Mouse (Mus musculus) E14TG2a.4 (cell line): ENCODE data around the gene Rbm25.
A peak's percentile ranks its signal among the peaks of the same experiment; 100 is the strongest.
"Not testable (repeated sequence)": the region's sequence is repeated elsewhere in the genome, so short reads cannot be mapped to it uniquely, and the experiment has no call there.

Experiments used
- H3K27me3 ChIP-seq: 2 replicates; pipeline ENCODE4 v1.6.1; 2014; ENCODE audit warnings: low read length, control low read depth; ENCODE audit not compliant: insufficient read depth
- H3K36me3 ChIP-seq: 2 replicates; pipeline ENCODE4 v1.6.1; 2014; ENCODE audit warnings: low read length, control low read depth; ENCODE audit not compliant: insufficient read depth
- H3K4me1 ChIP-seq: replicated peaks from 2 replicates; pipeline ENCODE4 v1.6.1; 2014; ENCODE audit warnings: low read depth, low read length, control low read depth
- H3K4me3 ChIP-seq: replicated peaks from 2 replicates; pipeline ENCODE4 v1.5.1; 2014; ENCODE audit warnings: mild to moderate bottlenecking, low read length
- H3K9me3 ChIP-seq: 2 replicates; pipeline ENCODE4 v1.6.1; 2014; ENCODE audit warnings: low read length, control low read depth
- CTCF ChIP-seq: conservative IDR thresholded peaks from 2 replicates; pipeline ENCODE4 v1.5.1; 2014; ENCODE audit warnings: low read length
- NANOG ChIP-seq: IDR thresholded peaks from 2 replicates; pipeline ENCODE4 v1.6.1; 2014; ENCODE audit warnings: borderline replicate concordance, low read length, mixed read lengths
- POU5F1 ChIP-seq: IDR thresholded peaks from 2 replicates; pipeline ENCODE4 v1.6.1; 2014; ENCODE audit warnings: low read length, borderline replicate concordance

Gene Rbm25

GRCm38 (mm10) chr12:83597881-83598280 is 33.2 kb upstream of the Rbm25 start:
- H3K27me3 ChIP-seq, result no peaks in the 10 kb centered on the region
- peaks cover 61% of the 10 kb centered on the region for H3K36me3 ChIP-seq
- peaks cover 63% of the 10 kb centered on the region for H3K4me1 ChIP-seq
- H3K9me3 ChIP-seq, result no peaks in the 10 kb centered on the region
- H3K4me3 ChIP-seq, result no peak overlapping the region
- TF ChIP-seq POU5F1, result no peak

- H3K36me3 ChIP-seq, result peaks cover 55% of the 10 kb centered on the region
- H3K4me1 ChIP-seq, result peaks cover 48% of the 10 kb centered on the region
- H3K4me3 ChIP-seq, result no peak overlapping the region
- TF ChIP-seq POU5F1, result no peak
- TF ChIP-seq CTCF, result no peak
- TF ChIP-seq NANOG, result no peak
- H3K9me3 ChIP-seq, result no peaks in the 10 kb centered on the region
- H3K27me3 ChIP-seq, result no peaks in the 10 kb centered on the region
Observed at GRCm38 (mm10) chr12:83602285-83602684, 28.8 kb upstream of the Rbm25 start.

- H3K9me3 ChIP-seq, H3K27me3 ChIP-seq: not testable (repeated sequence)
- Histone ChIP-seq H3K4me1 (peaks cover 24% of the 10 kb centered on the region), H3K36me3 (peaks cover 23% of the 10 kb centered on the region), H3K4me3 (peak overlapping the region; percentile 77)
Observed at GRCm38 (mm10) chr12:83606411-83606810, 24.6 kb upstream of the Rbm25 start.

- H3K27me3 ChIP-seq, result no peaks in the 10 kb centered on the region
- TF ChIP-seq POU5F1, result no peak
- no peak for TF ChIP-seq NANOG
- TF ChIP-seq CTCF, result no peak
- no peak overlapping the region for H3K4me3 ChIP-seq
- peaks cover 13% of the 10 kb centered on the region for H3K4me1 ChIP-seq
- no peaks in the 10 kb centered on the region for H3K36me3 ChIP-seq
- H3K9me3 ChIP-seq, result no peaks in the 10 kb centered on the region
Observed at GRCm38 (mm10) chr12:83617261-83617660, 13.8 kb upstream of the Rbm25 start.

- Histone ChIP-seq H3K4me3 (no peak overlapping the region), H3K9me3 (no peaks in the 10 kb centered on the region), H3K36me3 (no peaks in the 10 kb centered on the region), H3K27me3 (no peaks in the 10 kb centered on the region), H3K4me1 (peaks cover 24% of the 10 kb centered on the region)
- TF ChIP-seq POU5F1, result no peak
- TF ChIP-seq NANOG, result no peak
- no peak for TF ChIP-seq CTCF
Observed at GRCm38 (mm10) chr12:83618981-83619380, 12.1 kb upstream of the Rbm25 start.

GRCm38 (mm10) chr12:83620694-83621093 is 10.3 kb upstream of the Rbm25 start:
- H3K9me3 ChIP-seq, H3K27me3 ChIP-seq, H3K36me3 ChIP-seq: not testable (repeated sequence)
- H3K4me1 ChIP-seq, result peaks cover 33% of the 10 kb centered on the region
- H3K4me3 ChIP-seq, result peak overlapping the region; percentile 69

GRCm38 (mm10) chr12:83622031-83622755 is 8.8 kb upstream of the Rbm25 start:
- no peaks in the 10 kb centered on the region for H3K27me3 ChIP-seq
- TF ChIP-seq CTCF, result no peak
- no peak for TF ChIP-seq NANOG
- no peak for TF ChIP-seq POU5F1
- H3K9me3 ChIP-seq, result no peaks in the 10 kb centered on the region

GRCm38 (mm10) chr12:83624321-83624720 is 6.7 kb upstream of the Rbm25 start:
- no peaks in the 10 kb centered on the region for H3K36me3 ChIP-seq
- TF ChIP-seq NANOG (peak; percentile 51; the same call in 1 of the 2 replicates), POU5F1 (no peak)
- peaks cover 33% of the 10 kb centered on the region for H3K4me1 ChIP-seq
- H3K9me3 ChIP-seq, result no peaks in the 10 kb centered on the region
- H3K4me3 ChIP-seq, result peak overlapping the region; percentile 32
- H3K27me3 ChIP-seq, result no peaks in the 10 kb centered on the region

More at GRCm38 (mm10) chr12:83622031-83622755, 8.8 kb upstream of the Rbm25 start:
- Histone ChIP-seq H3K4me3 (no peak overlapping the region), H3K36me3 (no peaks in the 10 kb centered on the region), H3K4me1 (peaks cover 33% of the 10 kb centered on the region)

- Histone ChIP-seq H3K9me3 (no peaks in the 10 kb centered on the region), H3K4me1 (peaks cover 27% of the 10 kb centered on the region), H3K27me3 (no peaks in the 10 kb centered on the region), H3K36me3 (peaks cover 29% of the 10 kb centered on the region), H3K4me3 (peak overlapping the region; percentile 97)
- TF ChIP-seq CTCF, result no peak
- TF ChIP-seq NANOG, result no peak
- TF ChIP-seq POU5F1, result no peak
Observed at GRCm38 (mm10) chr12:83631743-83632679, 975 bp downstream of the Rbm25 start.
